Mouse (Mus musculus): ENCODE measurements around the gene Dnajb3. TPM values are rescaled to one million over a fixed set of nuclear protein-coding genes. Genes with fewer than 3 reads are reported as not detected.
"Not testable (repeated sequence)": the region's sequence is repeated elsewhere in the genome, so short reads cannot be mapped to it uniquely, and the experiment has no call there.

The Dnajb3 gene
- total RNA-seq, 2 experiments from 2014 or later: 3.2 to 5.4 TPM

DNA sequence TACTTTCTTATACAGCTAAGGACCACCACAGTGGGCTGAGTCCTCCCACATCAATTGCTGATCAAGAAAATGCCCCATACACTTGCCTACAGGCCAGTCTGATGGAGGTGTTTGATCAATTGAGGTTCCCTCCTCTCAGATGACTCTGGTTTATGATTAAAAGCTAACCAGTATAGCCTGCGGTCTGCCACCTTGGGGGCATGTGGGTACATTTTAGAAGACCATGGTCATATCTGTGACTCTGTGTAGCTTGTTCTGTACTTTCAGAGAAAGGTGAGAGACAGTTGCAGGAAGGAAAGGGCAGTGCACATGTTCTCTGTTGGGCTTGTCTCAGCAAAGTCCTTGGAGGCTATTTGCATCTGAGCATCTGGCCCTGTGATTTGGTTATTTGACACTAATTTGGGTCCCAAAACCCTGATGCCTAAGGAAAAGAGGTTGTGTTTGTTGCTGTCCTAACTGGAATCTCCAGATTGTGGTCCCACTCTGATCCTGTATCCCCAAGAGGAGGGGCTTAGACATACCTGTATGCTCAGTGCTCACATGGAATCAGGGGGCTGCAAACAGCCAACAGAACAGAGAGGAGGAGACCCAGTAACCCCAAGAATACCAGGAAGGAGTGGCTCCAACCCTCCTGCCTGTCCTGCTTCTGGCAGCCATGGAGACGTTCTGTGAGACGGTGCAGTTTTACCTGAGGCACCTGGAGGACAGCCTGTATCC lies 27.2 kb upstream of the Dnajb3 start:
- DNase-seq (ENCODE audit: low spot score in 2 of 2): no peak

DNA sequence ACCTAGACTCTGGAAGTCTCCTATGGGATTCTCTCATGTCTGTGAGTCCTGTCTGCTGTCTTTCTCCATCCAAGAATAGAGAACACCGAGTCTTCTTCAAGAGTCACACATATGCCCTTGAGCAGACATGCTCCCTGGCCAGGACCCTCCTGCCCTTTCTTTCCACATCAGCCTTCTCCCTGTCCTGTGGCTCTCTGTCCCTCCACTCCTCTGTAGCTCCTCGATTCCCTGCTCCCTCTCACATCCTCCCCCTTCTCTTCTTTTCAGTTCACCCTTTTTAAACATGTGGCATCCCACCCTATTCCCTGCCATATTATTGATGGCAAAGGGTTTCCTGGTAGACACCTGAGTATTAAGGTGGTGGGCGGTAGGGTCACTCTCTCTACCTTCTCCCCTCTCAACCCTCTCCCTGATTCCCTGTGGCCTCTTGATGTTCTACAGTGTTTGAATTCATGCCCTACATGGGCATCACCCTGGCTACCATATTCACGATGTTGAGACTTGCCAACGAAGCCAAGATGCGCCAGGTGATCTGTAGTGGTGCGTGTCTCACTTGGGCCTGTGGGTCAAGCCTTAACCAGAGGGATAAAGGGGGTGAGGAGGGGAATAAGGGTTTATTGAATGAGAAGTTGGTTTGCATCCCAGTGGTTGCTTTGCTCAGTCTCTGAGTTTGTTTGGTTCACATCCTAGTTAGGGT lies 26.4 kb upstream of the Dnajb3 start:
- no peak for DNase-seq (ENCODE audit: low spot score in 2 of 2)

- no peak for DNase-seq (ENCODE audit: low spot score in 2 of 2)
Measured at GRCm38 (mm10) chr1:88230981-88231802, 25.6 kb upstream of the Dnajb3 start.

DNA sequence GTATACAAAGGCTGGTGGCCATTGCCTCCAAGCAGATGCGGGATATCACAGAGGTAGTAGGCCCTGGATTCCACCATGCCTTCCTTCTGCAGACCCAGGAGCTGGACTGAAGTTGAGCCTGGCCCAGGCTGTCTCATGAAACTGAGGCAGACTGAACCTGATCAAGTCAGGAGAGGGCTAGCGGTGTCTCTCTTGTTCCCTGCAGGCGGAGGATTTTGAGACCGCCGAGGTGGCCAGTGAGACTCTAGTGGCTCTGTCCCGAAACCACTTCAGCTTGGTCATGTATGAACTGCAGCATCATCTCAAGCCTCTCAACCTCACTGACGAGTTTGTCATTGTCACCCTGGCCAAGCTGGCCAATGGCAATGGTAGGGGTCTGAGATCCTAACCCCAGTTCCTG lies 24.8 kb upstream of the Dnajb3 start:
- DNase-seq (ENCODE audit: low spot score in 2 of 2): no peak

DNA sequence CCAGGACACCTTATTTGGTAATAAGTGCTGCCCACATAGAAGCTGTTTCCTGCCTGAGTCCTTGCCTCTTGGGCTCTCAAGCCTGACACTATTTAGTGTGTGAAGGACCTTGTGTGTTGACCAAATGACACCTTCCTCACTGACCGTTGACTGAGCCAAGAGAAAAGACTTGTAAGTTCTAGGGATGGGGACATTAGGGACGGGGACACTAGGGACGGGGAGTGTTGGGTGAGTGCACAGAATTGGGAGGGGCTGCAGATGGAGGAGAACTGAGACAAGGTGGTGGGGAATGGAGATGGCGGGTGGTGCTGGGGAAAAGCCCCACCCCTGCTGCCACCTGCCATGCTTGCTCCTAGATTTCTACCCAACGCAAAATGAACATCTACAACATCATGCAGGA lies 24.4 kb upstream of the Dnajb3 start:
- no peak for DNase-seq (ENCODE audit: low spot score in 2 of 2)

DNA sequence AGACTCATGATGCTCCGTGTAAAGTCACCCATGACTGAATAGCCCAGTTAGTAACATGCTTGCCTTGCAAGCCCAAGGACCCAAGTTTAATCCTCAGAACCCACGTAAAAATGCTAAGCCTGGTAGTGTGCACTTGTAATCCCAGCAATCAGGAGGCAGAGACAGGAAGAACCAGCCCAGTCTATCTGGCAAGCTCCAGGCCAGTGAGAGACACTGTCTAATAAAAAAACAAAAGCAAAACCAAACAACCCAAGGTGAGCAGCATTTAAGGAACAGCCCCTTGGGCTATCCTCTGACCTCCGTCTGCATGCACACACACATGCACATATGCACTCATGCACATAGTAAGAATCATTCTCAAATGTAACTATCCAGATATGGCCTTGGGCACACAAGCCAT lies 24.0 kb upstream of the Dnajb3 start:
- no peak for DNase-seq (ENCODE audit: low spot score in 2 of 2)

DNA sequence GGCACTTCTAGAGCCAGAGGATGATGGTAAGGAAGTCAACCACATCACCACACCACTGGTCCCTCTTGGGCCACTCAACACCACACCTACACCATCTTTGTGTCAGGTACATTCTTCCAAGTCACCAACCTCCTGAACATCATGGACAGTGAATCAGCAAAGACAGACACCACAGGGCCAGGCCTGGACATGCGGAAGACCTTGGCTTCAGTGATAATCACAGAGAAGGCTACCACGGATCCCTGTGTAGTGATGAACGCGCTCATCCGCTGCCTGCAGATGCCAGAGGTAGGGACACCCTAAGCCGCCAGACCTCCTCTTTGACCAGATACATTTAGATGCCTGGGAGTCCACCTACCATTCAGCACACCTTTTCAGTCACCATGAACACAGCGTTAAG lies 22.5 kb upstream of the Dnajb3 start:
- no peak for DNase-seq (ENCODE audit: low spot score in 2 of 2)

DNA sequence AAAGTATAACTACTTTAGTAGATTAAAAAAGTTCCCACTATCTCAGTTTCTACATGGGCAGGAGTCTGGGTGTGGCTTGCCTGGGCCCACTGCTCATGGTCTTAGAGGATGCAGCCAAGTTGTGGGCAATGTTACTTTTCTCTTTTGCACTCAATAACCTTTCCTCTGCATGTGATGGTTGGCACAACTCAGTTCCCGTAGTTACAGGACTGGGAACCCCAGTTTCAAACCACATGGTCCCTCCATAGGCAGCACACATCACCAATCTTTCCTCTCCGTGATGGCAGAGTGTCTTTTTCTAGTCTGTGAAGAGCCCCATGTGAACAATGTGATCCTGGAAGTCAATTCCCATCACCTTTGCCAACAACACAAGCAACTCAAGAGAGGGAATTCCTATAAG lies 21.9 kb upstream of the Dnajb3 start:
- no peak for DNase-seq (ENCODE audit: low spot score in 2 of 2)

DNA sequence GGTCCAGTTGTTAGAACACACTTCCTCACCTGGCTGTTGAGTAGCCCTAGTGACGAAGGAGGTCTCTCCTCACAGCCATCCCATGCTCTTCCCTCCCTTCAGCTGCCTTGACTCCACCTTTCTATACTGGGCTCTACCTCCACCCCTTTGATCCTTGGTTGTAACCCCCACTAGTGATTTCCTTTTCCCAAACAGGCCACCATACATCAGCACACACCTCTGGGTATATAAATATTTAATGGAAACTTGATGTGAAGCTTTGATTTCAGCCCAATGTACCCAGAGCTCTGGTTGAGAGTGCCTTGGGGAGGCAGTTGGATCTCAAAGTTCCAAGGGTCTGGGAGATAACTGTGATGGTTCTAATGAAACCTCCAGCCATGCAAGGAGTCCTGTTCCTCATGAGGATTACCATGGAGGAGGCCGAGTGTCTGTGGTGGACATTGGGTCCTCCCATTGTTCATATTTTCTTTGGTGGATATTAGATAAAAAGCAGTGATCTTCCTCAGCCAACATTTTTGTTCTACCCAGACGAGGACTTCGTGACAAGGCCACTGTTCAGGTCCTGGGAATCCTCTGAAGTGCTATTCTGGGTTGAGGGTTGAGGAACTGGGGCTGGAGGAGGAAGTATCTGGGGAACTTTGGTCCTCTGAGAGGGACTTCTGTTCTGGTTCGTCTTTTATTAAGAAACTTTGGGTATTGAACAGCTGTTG lies 21.2 kb upstream of the Dnajb3 start, which contains the start of gene Mroh2a:
Gene Mroh2a, plus strand, starts transcription at position 317 of the 710 bp plus-strand sequence.
- no peak for DNase-seq (ENCODE audit: low spot score in 2 of 2)

DNA sequence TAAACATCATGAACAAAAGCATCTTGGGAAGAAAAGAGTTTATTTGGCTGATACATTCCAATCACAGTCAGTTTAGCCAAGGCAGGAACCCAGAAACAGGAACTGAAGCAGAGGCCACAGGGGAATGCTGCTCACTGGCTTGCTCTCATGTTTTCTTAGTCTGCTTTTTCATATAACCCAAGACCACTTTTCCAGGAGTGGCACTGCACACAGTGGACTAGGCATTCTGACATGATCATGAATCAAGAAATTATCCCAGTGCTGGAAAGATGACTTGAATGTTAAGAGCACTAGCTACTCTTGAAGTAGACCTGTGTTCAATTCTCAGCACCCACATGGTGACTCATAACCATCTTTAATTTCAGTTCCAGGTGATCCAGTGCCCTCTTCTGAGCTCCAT lies 20.2 kb upstream of the Dnajb3 start:
- no peak for DNase-seq (ENCODE audit: low spot score in 2 of 2)

GRCm38 (mm10) chr1:88225301-88225700 lies 19.7 kb upstream of the Dnajb3 start:
- DNase-seq (ENCODE audit: low spot score in 2 of 2): not testable (repeated sequence)

DNA sequence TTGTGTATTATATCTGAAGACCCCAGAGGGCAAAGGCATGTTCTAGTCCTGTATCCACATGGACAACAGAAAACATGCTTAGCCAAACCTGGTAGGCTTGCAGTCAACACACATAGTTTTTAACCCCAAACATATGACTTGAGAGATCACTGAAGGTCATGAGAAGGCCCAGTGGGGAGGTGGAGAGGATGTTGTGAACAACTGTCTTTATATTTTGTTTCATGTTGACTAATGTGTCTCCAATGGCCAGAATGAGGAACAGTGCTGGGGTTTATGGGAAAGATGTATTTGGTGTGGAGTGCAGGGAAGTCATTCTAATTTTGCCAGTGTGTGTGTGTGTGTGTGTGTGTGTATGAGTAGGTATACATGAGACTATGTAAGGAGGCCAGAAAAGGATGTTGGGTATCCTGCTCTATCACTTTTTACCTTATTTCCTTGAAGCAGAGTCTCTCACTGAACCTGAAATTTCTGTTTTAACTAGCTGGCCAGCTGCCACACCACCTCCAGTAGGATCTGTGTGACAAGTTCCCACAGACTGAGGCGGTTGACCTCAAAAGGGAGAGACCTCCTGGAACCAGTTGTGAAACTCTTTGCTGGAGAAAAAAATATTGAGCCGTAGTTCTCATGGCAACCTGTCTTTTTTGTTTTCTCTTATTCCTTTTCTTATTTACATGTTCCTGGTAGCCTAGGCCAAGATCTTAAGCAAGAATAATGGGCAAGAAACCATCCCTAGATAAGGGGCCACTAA lies 18.6 kb upstream of the Dnajb3 start:
- peak in 1 of 2 experiments; percentile 8 for DNase-seq (ENCODE audit: low spot score in 2 of 2)

DNA sequence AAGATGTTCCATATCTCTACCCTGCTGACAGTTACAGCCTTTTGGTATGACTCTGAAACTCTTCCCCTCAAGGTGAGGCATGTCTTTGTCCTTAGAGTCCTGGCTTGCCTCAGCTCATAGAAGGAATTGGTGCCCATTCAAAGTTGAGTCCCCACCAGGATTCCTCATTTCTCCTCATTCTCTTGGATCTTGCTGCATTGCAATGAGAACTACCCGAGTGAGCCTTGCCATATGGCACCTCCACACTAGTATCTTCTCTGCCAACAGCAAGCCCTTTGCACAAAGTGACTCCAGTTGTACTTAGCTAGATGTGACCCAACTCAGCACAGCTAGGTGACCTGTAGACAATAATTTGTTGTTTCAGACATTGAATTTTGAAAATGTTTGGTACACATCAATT lies 18.0 kb upstream of the Dnajb3 start:
- peak in 1 of 2 experiments; percentile 13 for DNase-seq (ENCODE audit: low spot score in 2 of 2)

GRCm38 (mm10) chr1:88223011-88223515 lies 17.5 kb upstream of the Dnajb3 start:
- DNase-seq (ENCODE audit: low spot score in 2 of 2): not testable (repeated sequence)

- no peak for DNase-seq (ENCODE audit: low spot score in 2 of 2)
Measured at GRCm38 (mm10) chr1:88222216-88222615, 16.6 kb upstream of the Dnajb3 start.

- DNase-seq (ENCODE audit: low spot score in 2 of 2): no peak
Measured at GRCm38 (mm10) chr1:88220336-88220735, 14.8 kb upstream of the Dnajb3 start.

GRCm38 (mm10) chr1:88219054-88219453 lies 13.5 kb upstream of the Dnajb3 start:
- DNase-seq (ENCODE audit: low spot score in 2 of 2): no peak

DNA sequence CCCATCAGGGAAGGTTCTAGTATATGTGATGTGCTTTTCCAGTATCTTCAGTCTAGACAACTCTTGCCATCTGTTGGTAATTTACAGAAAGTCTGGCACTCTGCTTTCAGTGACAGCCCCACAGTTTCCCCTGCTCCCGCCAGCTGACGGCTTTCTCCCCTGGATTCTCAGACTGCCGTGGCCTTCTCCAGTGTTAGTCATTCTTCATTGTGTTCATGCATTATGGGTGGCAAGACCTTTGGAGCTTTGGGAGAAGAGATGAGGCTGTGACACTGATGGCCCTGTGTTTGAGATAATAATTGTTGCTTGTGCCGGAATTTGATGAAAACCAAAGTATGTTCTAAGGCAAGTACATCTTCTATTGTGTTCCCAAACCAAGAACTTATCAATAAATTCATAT lies 13.0 kb upstream of the Dnajb3 start:
- DNase-seq (ENCODE audit: low spot score in 2 of 2): no peak

DNA sequence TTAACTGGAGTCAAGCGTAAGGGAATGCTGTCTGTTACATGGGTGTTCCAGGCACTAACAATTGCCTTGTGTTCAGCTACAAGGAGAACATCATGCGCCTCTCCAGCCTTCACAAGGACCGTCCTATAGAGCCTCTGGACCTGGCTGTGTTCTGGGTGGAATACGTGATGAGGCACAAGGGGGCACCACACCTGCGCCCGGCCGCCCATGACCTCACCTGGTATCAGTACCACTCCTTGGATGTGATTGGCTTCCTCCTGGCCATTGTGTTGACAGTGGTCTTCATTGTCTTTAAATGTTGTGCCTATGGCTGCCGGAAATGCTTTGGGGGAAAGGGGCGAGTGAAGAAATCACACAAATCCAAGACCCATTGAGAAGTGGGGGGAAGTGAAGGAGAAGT lies 12.5 kb upstream of the Dnajb3 start:
- DNase-seq (ENCODE audit: low spot score in 2 of 2): peak in 1 of 2 experiments; percentile 15

DNA sequence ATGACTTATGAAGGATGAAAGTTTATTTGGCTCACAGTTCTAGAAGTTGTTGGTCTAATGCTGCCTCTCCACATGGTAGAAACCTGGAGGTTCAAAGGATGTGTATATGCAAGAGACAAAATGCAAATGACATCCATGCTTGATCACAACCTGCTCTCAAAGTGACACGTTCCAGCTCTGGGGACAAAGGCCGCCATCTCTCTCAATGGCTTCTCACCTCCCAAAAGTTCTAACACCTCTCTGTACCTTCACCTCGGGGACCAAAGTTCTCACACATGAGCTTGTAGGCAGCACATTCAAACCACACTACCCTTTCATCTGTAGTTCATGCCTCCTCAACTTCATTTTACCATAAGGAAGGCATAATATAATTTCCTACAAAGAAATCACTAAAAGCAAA lies 12.0 kb upstream of the Dnajb3 start:
- DNase-seq (ENCODE audit: low spot score in 2 of 2): no peak

All from layer of hippocampus, postnatal 10 days (tissue).